Mouse (Mus musculus) C2C12 (cell line): Measurements from ENCODE around the gene Fancc. TPM values are rescaled to one million over a fixed set of nuclear protein-coding genes. Genes with fewer than 3 reads are reported as not detected.

Experiments
- H3K27me3 ChIP-seq: one replicate; pipeline ENCODE4 v1.6.1; 2011; ENCODE audit not compliant: control insufficient read depth, insufficient read depth, insufficient read length
- H3K36me3 ChIP-seq: one replicate; pipeline ENCODE4 v1.6.1; 2011; ENCODE audit not compliant: control insufficient read depth, insufficient read depth
- H3K4me3 ChIP-seq: one replicate; pipeline ENCODE4 v1.5.1; 2011; ENCODE audit warnings: mild to moderate bottlenecking, control low read depth; ENCODE audit not compliant: poor library complexity, insufficient read depth, severe bottlenecking
- H3K79me2 ChIP-seq: one replicate; pipeline ENCODE4 v1.6.1; 2011; ENCODE audit not compliant: control insufficient read depth, insufficient read depth
- H3K79me3 ChIP-seq: one replicate; pipeline ENCODE4 v1.6.1; 2011; ENCODE audit warnings: low read depth, control low read depth
- H3ac ChIP-seq: one replicate; pipeline ENCODE3; 2011; ENCODE audit warnings: low read depth; ENCODE audit not compliant: control insufficient read depth, insufficient read length
- CEBPB ChIP-seq: IDR thresholded peaks from one replicate; pipeline ENCODE4 v1.6.1; 2011; ENCODE audit warnings: low read depth, mild to moderate bottlenecking, control low read depth, moderate library complexity
- CTCF ChIP-seq: IDR thresholded peaks from one replicate; pipeline ENCODE4 v1.5.1; 2011; ENCODE audit not compliant: control insufficient read depth, insufficient read depth, insufficient read length
- FOSL1 ChIP-seq: IDR thresholded peaks from one replicate; pipeline ENCODE4 v1.8.0; 2011; ENCODE audit warnings: mild to moderate bottlenecking, low read length; ENCODE audit not compliant: poor library complexity, insufficient read depth, severe bottlenecking
- MAX ChIP-seq: IDR thresholded peaks from one replicate; pipeline ENCODE4 v1.6.1; 2011; ENCODE audit warnings: mild to moderate bottlenecking, control low read depth
- MYOD1 ChIP-seq: IDR thresholded peaks from one replicate; pipeline ENCODE4 v1.6.1; 2011; ENCODE audit warnings: low read depth; ENCODE audit not compliant: control insufficient read depth, insufficient read length
- MYOG ChIP-seq: IDR thresholded peaks from one replicate; pipeline ENCODE4 v1.6.1; 2011; ENCODE audit not compliant: control insufficient read depth, insufficient read length; ENCODE audit errors: extremely low read depth
- USF1 ChIP-seq: IDR thresholded peaks from one replicate; pipeline ENCODE4 v1.6.1; 2011; ENCODE audit warnings: low read depth, mild to moderate bottlenecking, control low read depth, moderate library complexity
- polyA plus RNA-seq: library from polyadenylated mRNA; unstranded; fragments of >200 nt; fragmentation: generic; extraction: Trizol; gene quantifications from one replicate; pipeline ENCODE4 v1.2.1, GENCODE M21; 2012; ENCODE audit warnings: missing spikeins

The Fancc gene
- polyA plus RNA-seq, 1 experiment = 9.3 TPM

- peaks cover 100% of the 10 kb centered on the region for H3K79me2 ChIP-seq
- no peak overlapping the region for H3K4me3 ChIP-seq
- no peaks in the 10 kb centered on the region for H3K27me3 ChIP-seq
- H3K36me3 ChIP-seq = peaks cover 56% of the 10 kb centered on the region
- peaks cover 92% of the 10 kb centered on the region for H3K79me3 ChIP-seq
- TF ChIP-seq MYOG = no peak
- no peak for TF ChIP-seq USF1
- no peak for TF ChIP-seq MYOD1
- TF ChIP-seq FOSL1 = no peak
- TF ChIP-seq CEBPB = no peak
- no peak for TF ChIP-seq CTCF
- TF ChIP-seq MAX = no peak
- no peak overlapping the region for H3ac ChIP-seq
Observed at GRCm38 (mm10) chr13:63255519-63256011, 241.5 kb downstream of the Fancc start.

DNA sequence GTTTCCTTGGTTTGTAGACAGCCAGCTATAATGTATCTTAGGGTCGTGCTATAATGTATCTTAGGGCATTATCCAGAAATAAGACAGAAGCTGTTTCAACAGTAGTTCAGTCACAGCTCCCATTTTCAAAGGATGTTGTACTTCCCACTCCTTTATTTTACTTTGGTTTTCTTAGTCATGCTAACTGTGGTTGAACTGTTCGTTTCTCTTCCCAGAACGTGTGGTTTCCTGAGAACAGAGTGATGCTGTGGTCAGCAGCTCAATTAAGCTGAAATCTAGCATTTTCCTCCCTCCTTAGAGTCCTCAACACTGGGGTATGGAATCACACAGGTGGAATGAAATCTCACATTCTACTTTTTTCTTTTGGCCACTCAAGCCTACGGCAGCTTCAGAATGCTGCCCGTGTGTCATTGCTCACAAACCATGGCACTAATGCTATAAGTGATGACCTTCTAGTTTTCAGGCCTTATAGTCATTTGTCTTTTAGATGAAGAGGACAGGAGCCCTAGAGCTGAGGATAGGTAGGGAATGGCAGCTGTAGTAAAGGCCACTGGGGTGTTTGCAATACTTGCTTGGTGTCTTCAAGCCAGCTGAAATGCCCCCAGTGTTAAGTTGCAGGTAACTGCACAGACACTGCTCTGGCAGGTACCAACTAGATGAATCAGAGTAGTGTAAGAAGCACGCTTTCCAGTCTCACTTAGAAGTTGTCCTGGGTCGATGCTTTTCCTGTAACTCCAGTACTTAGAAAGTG, 243.0 kb downstream of the Fancc start:
- Histone ChIP-seq H3K79me2 (peaks cover 100% of the 10 kb centered on the region), H3K4me3 (no peak overlapping the region), H3K79me3 (peaks cover 92% of the 10 kb centered on the region), H3K36me3 (peaks cover 56% of the 10 kb centered on the region), H3ac (no peak overlapping the region), H3K27me3 (no peaks in the 10 kb centered on the region)
- TF ChIP-seq CTCF (no peak), CEBPB (no peak), MAX (peak; percentile 11), MYOD1 (no peak)

- no peak overlapping the region for H3K4me3 ChIP-seq
- H3ac ChIP-seq = no peak overlapping the region
- H3K79me2 ChIP-seq = peaks cover 100% of the 10 kb centered on the region
- peaks cover 92% of the 10 kb centered on the region for H3K79me3 ChIP-seq
- peaks cover 59% of the 10 kb centered on the region for H3K36me3 ChIP-seq
- TF ChIP-seq MAX (peak; percentile 38), MYOD1 (no peak)
- no peaks in the 10 kb centered on the region for H3K27me3 ChIP-seq
Observed at GRCm38 (mm10) chr13:63253147-63253546, 243.9 kb downstream of the Fancc start.

DNA sequence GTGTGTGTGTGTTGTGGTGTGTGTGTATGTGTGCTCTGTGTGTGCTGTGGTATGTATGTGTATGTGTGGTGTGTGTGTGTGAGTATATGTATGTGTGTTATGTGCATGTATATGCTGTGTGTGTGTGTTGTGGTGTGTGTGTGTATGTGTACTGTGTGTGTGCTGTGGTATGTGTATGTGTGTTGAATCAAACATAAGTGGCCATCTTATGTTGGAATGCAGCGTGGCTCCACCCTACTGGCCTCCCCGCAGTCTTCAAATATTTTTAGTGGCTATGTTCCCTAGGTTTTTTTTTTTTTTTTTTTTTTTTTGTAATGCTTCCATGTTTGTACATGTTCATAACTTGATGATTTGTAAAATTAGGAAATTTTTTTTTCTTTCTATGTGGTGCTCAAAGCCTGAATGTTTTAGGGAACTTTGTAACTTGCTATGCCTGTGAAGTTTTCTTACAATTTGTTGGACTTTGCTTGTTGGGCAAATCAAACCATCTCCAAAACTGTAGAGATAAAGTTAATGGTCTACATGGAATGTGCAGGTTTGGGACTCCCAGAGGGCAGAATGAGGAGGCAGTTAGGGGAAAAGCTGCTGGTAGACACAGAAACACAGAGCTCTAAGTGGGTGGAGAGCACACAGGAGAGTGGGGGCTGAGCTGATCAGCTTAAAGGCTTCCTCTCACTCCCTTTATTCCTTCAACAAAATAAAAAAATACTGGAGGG, 244.6 kb downstream of the Fancc start:
- Histone ChIP-seq H3K79me3 (peaks cover 92% of the 10 kb centered on the region), H3K36me3 (peaks cover 62% of the 10 kb centered on the region)

DNA sequence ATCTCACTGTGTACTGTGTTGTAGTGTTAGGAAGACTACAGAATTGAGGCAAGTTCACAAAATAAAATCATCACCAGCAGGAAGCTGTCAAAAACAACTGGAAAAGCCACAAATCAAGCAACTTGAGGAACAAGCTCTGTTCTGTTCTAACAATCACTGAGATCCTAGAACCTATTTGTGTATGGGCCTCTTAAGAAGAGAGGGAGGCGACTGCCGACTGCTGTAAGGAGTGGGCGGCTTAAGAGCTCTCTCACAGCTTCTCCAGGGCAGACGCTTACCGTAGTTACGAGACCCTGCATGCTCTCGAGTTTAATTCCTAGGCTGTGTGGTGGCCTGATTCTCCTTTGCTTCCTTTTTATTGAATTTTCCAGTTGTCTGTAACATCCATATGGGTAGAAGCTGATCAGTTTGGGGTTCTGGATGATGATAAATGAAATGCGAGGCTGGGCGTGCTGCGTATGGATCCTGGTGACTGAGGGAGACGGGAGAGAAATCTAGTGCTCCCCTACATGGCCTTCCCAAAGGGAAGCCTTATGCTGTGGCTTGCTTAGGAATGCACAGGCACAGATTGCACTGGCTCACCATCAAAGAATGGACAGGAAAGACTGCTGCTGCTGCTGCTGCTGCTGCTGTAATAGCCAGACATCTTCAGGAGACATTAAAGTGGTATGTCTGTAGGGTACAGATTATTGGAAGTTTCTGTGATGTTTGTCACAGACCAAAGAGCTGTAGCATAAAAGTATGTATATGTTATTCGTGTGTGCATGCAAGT, 245.8 kb downstream of the Fancc start:
- peaks cover 100% of the 10 kb centered on the region for H3K79me2 ChIP-seq
- H3K27me3 ChIP-seq = no peaks in the 10 kb centered on the region
- H3K4me3 ChIP-seq = no peak overlapping the region
- peaks cover 60% of the 10 kb centered on the region for H3K36me3 ChIP-seq
- peak overlapping the region; percentile 47 for H3ac ChIP-seq
- peaks cover 93% of the 10 kb centered on the region for H3K79me3 ChIP-seq
- TF ChIP-seq CTCF (no peak), FOSL1 (no peak), MYOD1 (no peak), MAX (no peak), CEBPB (no peak), USF1 (no peak), MYOG (no peak)

More for the DNA sequence above, 244.6 kb downstream of the Fancc start:
- no peak for TF ChIP-seq MYOG
- no peak for TF ChIP-seq MYOD1
- Histone ChIP-seq H3K4me3 (no peak overlapping the region), H3K27me3 (no peaks in the 10 kb centered on the region), H3K79me2 (peaks cover 100% of the 10 kb centered on the region), H3ac (no peak overlapping the region)
